Mouse (Mus musculus): ENCODE results near the gene Hpd.

Gene Hpd

GRCm38 (mm10) chr5:123185966-123186365, 3.4 kb upstream of the Hpd start:
- DNase-seq (ENCODE audit: low spot score in 2 of 2) = no peak

- DNase-seq (ENCODE audit: low spot score in 2 of 2) = no peak
Measured at GRCm38 (mm10) chr5:123181536-123181935, 991 bp downstream of the Hpd start.

- no peak for DNase-seq (ENCODE audit: low spot score in 2 of 2)
Measured at GRCm38 (mm10) chr5:123180390-123180789, 2.1 kb downstream of the Hpd start.

DNA sequence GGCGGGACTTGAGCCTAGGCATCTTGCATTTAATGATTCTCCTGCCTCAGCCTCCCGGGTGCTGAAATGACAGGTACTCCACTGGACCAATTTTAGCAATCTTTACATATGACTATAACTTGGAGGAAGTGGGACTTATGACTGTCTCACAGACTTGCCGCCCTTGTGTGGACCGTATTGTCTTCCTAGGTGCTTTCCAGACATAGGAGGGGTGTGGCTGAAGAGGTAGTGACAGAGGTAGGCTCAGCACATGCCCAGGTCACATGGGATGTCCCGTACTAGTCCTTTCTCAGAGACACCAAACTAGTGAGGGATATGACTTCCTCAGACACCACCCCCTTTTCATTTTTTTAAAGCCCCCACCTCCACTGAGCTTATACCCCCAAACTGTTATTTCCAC, 3.7 kb downstream of the Hpd start:
- no peak for DNase-seq (ENCODE audit: low spot score in 2 of 2)

DNA sequence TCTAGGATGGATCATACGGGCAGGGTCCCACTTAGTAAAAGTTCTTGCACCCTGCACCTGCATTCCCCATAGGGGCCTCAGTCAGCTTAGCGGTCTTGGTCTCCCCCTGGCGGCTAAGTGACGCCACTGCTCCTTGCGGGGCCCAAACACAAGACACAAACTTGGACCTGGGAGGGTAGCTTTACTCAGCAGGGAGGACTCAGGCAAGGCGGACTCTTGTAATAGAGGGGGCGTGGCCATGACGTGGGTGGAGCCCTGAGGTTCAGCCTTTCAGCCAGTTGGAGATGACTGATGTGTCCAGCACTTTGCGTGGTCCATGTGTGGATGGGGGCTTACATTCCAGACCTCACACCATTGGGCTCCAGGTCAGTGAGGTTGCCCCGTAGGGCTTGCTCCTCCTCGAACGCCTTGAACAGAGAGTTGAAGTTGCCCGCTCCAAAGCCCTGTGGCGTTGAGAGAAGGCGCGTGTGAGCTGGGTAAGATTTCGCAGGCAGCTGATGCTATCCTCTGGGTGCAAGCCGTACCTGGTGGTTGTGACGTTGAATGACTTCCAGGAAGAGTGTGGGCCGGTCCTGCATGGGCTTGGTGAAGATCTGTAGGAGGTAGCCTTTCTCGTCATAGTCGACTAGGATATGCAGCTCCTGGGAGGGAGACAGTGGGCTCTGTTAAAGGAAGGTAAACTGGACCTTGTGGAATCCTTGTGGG, 10.7 kb downstream of the Hpd start:
- peak; percentile 59 to 78 for DNase-seq (ENCODE audit: low spot score in 2 of 2)

GRCm38 (mm10) chr5:123170365-123170764, 12.2 kb downstream of the Hpd start:
- no peak for DNase-seq (ENCODE audit: low spot score in 2 of 2)

- DNase-seq (ENCODE audit: low spot score in 2 of 2) = no peak
Measured at GRCm38 (mm10) chr5:123169284-123169683, 13.2 kb downstream of the Hpd start, which contains the start of gene Psmd9. Psmd9 (plus strand) TSS chr5:123169413.

DNA sequence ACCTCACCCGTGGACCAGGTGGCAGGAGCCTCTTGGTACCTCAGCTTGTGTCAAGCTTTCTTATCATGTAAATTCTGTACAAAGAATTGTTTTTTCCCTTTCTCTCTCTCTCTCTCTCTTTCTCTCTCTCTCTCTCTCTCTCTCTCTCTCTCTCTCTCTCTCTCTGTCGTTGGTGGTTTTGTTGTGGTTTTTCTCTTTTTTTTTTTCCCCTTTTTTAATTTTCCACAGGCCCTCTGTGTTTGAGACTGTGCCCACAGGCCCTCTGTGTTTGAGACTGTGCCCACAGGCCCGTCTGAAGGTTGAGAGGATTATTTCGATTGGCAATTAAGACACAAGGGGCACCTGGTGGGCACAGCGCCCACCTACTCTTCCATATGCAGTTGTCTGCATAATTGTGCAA, 14.9 kb downstream of the Hpd start:
- DNase-seq (ENCODE audit: low spot score in 2 of 2) = no peak

DNA sequence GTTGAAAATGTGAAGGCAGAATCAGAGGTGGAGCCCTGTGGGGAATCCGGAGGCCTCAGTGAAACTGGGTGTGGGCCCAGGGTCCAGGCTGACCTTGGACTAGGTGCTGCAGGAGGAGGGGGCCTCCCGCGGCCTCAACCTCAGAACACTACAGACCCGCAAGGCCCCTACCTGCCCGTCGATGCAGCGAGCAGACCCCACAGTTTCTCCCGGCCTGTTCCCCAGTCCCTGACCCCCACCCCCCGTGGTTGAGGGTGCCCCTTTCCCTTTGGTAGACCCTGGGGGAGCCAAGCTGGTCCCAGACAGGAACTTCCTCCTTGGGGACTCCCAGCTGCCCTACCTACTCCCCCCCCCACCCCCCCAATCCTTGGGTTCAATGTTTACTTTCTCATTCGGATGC, 16.1 kb downstream of the Hpd start:
- DNase-seq (ENCODE audit: low spot score in 2 of 2) = no peak

DNA sequence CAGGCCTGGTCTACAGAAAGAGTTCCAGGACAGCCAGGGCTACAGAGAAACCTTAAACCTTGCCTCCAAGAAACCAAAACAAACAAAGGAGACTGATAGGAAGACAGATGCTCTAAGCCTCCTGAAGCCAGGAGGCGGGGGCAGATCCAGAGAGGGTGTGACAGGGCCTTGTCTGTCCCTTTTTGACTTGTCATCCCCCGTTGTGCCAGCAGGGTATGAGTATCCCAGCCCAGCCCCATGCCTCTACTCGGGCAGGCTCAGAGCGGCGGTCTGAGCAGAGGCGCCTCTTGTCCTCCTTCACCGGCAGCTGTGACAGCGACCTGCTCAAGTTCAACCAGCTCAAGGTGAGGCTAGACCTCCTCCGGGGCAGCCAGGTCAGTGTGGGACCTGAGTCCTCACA, 19.6 kb downstream of the Hpd start:
- no peak for DNase-seq (ENCODE audit: low spot score in 2 of 2)

- DNase-seq (ENCODE audit: low spot score in 2 of 2) = no peak
Measured at GRCm38 (mm10) chr5:123160341-123160740, 22.2 kb downstream of the Hpd start.

- DNase-seq (ENCODE audit: low spot score in 2 of 2) = no peak
Measured at GRCm38 (mm10) chr5:123159866-123160265, 22.7 kb downstream of the Hpd start.

DNA sequence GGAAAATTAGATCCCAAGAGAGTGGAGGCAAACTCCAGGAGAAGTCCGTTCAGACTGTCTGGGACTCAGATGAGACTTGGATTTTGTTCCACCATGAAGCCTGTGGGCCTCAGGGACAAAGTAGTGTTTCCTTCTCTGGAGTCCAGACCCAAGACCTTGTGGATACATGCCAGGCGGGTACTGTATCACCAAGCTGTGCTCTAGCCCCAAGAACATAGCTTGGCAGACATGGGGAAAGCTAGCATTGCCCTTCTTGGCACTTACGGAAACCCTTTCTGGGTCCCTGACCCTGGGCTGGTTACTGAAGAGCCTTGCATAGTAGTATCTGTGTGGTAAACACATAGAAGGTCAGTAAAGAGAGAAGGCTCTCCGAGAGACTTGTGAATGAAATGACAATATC, 23.1 kb downstream of the Hpd start:
- no peak for DNase-seq (ENCODE audit: low spot score in 2 of 2)

DNA sequence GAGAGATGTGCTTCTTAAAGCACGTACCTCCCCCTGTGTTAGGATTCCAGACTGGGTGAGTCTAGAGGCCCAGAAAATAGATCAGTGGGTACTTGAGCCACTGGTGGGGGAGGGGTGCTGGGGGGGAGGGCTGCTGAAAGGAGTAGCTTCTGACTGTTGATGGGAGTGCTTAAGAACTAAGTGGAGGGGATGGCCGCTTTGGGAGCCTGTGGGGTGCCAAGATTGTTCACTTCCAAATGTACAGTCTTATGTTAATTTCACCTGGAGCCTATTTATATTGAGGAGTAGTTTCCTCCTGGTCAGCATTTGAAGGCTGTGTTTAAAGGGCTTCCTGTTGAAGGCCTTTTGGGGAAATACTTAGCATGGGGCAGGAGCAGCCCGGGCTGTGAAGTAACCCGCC, 24.6 kb downstream of the Hpd start:
- no peak for DNase-seq (ENCODE audit: low spot score in 2 of 2)

DNA sequence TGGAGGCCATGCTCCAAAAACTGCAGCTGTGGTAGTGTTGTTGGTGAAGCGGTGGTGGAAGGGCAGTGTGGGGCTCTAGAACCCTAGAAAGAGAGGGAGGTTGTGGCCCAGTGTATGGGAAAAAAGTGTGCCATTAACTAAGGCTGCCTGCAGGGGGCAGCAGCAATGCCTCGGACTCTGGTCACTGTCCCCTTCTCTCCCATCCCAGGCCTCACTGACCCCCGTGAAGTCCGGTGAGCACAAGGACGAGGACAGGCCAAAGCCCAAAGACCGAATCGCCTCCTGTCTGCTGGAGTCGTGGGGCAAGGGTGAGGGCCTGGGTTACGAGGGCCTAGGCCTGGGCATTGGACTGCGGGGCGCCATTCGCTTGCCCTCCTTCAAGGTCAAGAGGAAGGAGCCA, 25.8 kb downstream of the Hpd start:
- DNase-seq (ENCODE audit: low spot score in 2 of 2) = no peak

- DNase-seq (ENCODE audit: low spot score in 2 of 2) = no peak
Measured at GRCm38 (mm10) chr5:123155425-123155824, 27.1 kb downstream of the Hpd start.

GRCm38 (mm10) chr5:123152901-123153300, 29.6 kb downstream of the Hpd start:
- no peak for DNase-seq (ENCODE audit: low spot score in 2 of 2)

DNA sequence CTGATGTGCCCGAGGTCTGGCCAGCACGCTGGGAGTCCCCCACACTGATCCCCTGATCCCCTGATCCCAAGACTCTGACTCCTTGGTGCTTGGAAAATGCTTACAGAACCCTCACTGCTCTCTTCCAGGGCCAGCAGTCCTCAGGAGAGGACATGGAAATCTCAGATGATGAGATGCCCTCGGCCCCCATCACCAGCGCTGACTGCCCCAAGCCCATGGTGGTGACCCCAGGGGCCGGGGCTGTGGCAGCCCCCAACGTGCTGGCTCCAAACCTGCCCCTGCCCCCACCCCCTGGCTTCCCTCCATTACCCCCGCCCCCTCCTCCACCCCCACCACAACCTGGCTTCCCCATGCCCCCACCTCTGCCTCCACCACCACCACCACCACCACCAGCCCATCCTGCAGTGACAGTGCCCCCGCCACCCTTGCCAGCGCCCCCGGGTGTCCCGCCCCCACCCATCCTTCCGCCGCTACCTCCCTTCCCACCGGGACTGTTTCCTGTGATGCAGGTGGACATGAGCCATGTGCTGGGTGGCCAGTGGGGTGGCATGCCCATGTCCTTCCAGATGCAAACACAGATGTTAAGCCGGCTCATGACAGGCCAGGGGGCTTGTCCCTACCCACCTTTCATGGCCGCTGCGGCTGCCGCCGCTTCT, 30.7 kb downstream of the Hpd start:
- no peak for DNase-seq (ENCODE audit: low spot score in 2 of 2)

GRCm38 (mm10) chr5:123151077-123151476, 31.4 kb downstream of the Hpd start:
- DNase-seq (ENCODE audit: low spot score in 2 of 2) = no peak

DNA sequence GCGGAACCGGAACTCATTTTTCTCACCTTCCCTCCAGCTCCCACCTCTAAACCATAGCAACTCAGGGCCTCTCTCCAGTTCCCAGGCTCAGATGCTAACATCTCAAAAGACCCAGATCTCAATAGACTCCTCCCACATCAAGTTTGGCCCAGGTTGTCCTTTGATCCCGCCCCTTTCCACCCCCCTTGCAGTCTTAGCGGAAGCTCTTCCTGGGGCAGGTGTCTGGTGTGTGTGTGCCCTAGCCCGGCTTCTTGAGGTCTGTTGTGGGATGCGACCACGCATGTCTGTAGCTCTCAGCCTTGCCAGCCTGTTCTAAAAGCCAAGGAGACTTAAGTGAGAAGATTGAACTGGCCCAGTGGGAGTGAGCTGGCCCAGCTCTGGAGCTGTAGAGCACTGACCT, 31.9 kb downstream of the Hpd start:
- no peak for DNase-seq (ENCODE audit: low spot score in 2 of 2)

- peak; percentile 85 to 87 for DNase-seq (ENCODE audit: low spot score in 2 of 2)
Measured at GRCm38 (mm10) chr5:123149451-123150400, 32.8 kb downstream of the Hpd start.

DNA sequence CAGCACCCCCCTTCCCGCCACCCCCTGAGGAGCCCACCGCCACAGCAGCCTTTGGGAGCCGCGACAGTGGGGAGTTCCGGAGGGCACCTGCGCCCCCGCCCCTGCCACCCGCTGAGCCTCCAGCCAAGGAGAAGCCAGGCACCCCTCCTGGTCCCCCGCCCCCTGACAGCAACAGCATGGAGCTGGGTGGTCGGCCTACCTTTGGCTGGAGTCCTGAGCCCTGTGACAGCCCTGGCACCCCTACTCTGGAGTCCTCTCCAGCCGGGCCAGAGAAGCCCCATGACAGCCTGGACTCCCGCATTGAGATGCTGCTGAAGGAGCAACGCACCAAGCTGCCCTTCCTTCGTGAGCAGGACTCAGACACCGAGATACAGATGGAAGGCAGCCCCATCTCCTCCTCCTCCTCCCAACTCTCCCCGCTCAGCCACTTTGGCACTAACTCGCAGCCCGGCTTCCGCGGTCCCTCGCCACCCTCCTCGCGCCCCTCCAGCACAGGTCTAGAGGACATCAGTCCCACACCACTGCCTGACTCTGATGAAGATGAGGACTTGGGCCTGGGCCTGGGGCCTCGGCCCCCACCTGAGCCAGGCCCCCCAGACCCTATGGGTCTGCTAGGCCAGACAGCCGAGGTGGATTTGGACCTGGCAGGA, 34.3 kb downstream of the Hpd start:
- DNase-seq (ENCODE audit: low spot score in 2 of 2) = no peak
